In the genomic region with DNA sequence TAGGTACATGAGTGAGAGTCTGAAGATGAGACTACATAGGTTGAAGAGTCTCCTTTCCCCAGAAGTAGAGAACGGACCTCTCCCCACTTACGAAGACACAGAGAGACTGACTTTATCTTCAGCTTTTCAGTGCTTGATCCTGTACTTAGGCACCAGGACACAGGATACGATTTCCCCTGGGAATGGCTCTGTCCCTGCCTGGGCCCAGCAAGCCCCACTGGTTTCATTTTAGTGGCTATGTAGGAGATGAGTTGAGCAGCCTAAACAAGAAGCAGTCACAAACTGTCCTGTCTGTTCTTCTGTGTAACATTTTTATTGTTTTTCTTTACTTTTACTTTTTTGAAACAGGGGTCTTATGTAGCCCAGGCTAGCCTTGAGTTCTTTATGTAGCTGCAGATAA, we compare ENCODE assay signal across 22 mouse cellular contexts.
"Had no signal": no experiment of that assay in that cellular context is flagged by ENCODE, and none has a peak within 500 bp of the region (broad histone marks: within the 10 kb centered on the region; RNA-seq: fewer than 3 reads in every experiment).

No protein-coding gene starts in this region.

- ATAC-seq: liver, postnatal 0 days had no signal

- H3K27me3 ChIP-seq: limb, embryonic 13.5 days; neural tube, embryonic 12.5 days; neural tube, embryonic 15.5 days had no signal

- H3K4me2 ChIP-seq: limb, embryonic 13.5 days; midbrain, embryonic 11.5 days; neural tube, embryonic 12.5 days; neural tube, embryonic 15.5 days had no signal

- H3K9ac ChIP-seq: limb, embryonic 13.5 days; liver, embryonic 14.5 days; liver, postnatal 0 days; lung, embryonic 14.5 days; neural tube, embryonic 12.5 days; neural tube, embryonic 15.5 days had no signal

- H3K4me3 ChIP-seq: layer of hippocampus, adult 2 months; limb, embryonic 10.5 days; limb, embryonic 13.5 days; neural tube, embryonic 12.5 days; neural tube, embryonic 15.5 days had no signal

- DNase-seq: kidney, postnatal 25 days; layer of hippocampus, adult 9-11 months; liver, postnatal 0 days; lung, embryonic 14.5 days; lung, postnatal 10 days; lung, postnatal 4 days; midbrain, embryonic 14.5 days; right cerebral cortex, adult 18-20 months; right cerebral cortex, postnatal 14 days; right cerebral cortex, postnatal 4 days; thymus, adult 2 months; thymus, postnatal 14 days; thymus, postnatal 4 days had no signal

- H3K36me3 ChIP-seq: neural tube, embryonic 15.5 days had no signal

- H3K9me3 ChIP-seq: limb, embryonic 10.5 days; limb, embryonic 13.5 days; neural tube, embryonic 12.5 days; neural tube, embryonic 15.5 days had no signal

- H3K27ac ChIP-seq: kidney, postnatal 0 days; layer of hippocampus, adult 2 months; limb, embryonic 10.5 days; limb, embryonic 13.5 days; liver, embryonic 14.5 days; neural tube, embryonic 12.5 days; neural tube, embryonic 15.5 days; stomach, postnatal 0 days had no signal
